Mouse (Mus musculus) hindbrain, embryonic 12.5 days (tissue): Measurements from ENCODE around the gene Inip. TPM values are rescaled to one million over a fixed set of nuclear protein-coding genes. Genes with fewer than 3 reads are reported as not detected.

Experiments
- ATAC-seq: fragments of 200-750 bp; cut with Nextera tagmentation; 2 replicates; pipeline ENCODE4 v1.8.0; 2017; ENCODE audit warnings: moderate TSS enrichment; ENCODE audit not compliant: low FRiP score
- H3K27ac ChIP-seq: fragments of 300-500 bp; sonication (generic); 2 replicates; pipeline ENCODE4 v1.5.1; 2016; ENCODE audit warnings: mild to moderate bottlenecking
- H3K27me3 ChIP-seq: fragments of 300-500 bp; sonication (generic); 2 replicates; pipeline ENCODE4 v1.6.1; 2016; ENCODE audit warnings: mild to moderate bottlenecking
- H3K36me3 ChIP-seq: fragments of 300-500 bp; sonication (generic); 2 replicates; pipeline ENCODE4 v1.6.1; 2016; ENCODE audit warnings: mild to moderate bottlenecking
- H3K4me1 ChIP-seq: fragments of 300-500 bp; sonication (generic); 2 replicates; pipeline ENCODE4 v1.6.1; 2016
- H3K4me2 ChIP-seq: fragments of 300-500 bp; sonication (generic); replicated peaks from 2 replicates; pipeline ENCODE4 v1.6.1; 2016; ENCODE audit warnings: mild to moderate bottlenecking
- H3K4me3 ChIP-seq: fragments of 300-500 bp; sonication (generic); 2 replicates; pipeline ENCODE4 v1.5.1; 2016; ENCODE audit warnings: mild to moderate bottlenecking
- H3K9ac ChIP-seq: fragments of 300-500 bp; sonication (generic); 2 replicates; pipeline ENCODE4 v1.6.1; 2016; ENCODE audit warnings: mild to moderate bottlenecking, moderate library complexity
- H3K9me3 ChIP-seq: fragments of 300-500 bp; sonication (generic); replicated peaks from 2 replicates; pipeline ENCODE4 v1.6.1; 2016; ENCODE audit warnings: mild to moderate bottlenecking
- WGBS: fragments of 180-500 bp; shearing (Covaris S2); methylation state at CpG from one replicate; pipeline ENCODE4 v1.1.7; 2016; 5-methylcytosine and 5-hydroxymethylcytosine counted together
- polyA plus RNA-seq: library from polyadenylated mRNA; unstranded; fragments of >200 nt; fragmentation: Nextera tagmentation; extraction: Ambion mirVana; gene quantifications from 2 replicates; pipeline ENCODE4 v1.2.1, GENCODE M21; 2016

Gene Inip
- polyA plus RNA-seq: 78.4 and 80.1 TPM in 2 replicates

GRCm38 (mm10) chr4:59801489-59801888 is at the start of gene Inip:
Gene Inip (minus strand): TSS chr4:59801589.
- Histone ChIP-seq H3K9ac (no peak within 1 kb of the TSS), H3K4me2 (no peak within 1 kb of the TSS), H3K4me3 (no peak within 1 kb of the TSS), H3K4me1 (peaks cover 4% of the 10 kb centered on the region), H3K9me3 (no peaks in the 10 kb centered on the region), H3K27me3 (no peaks in the 10 kb centered on the region), H3K27ac (no peak within 1 kb of the TSS), H3K36me3 (no peaks in the 10 kb centered on the region)
- no peak for ATAC-seq

DNA sequence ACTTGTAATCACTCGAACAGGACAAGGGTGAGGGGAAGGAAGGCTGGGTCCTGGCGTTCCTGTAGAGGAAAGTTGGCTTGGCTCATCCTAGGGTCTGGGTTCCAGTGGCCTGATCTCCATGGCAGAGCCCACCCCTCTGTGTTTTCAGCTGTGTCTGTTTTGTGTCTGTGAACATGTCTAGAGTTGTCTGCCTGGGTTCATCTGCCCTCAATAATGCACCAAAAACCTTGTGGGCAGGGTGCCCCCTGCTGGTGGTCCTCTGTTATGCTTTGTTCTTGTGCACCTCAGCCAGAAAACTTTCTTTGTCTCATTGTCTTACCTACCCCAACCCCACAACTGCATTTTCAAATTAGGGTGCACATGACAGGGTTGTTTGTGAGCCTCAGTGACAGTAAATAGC is 48.8 kb upstream of the Inip start:
- 0 out of 2 replicates have a peak, but pooled peaks have one; percentile 32 for ATAC-seq
- no peak overlapping the region for H3K9ac ChIP-seq
- WGBS: 93% methylated on average over 2 of the region's 2 CpGs

DNA sequence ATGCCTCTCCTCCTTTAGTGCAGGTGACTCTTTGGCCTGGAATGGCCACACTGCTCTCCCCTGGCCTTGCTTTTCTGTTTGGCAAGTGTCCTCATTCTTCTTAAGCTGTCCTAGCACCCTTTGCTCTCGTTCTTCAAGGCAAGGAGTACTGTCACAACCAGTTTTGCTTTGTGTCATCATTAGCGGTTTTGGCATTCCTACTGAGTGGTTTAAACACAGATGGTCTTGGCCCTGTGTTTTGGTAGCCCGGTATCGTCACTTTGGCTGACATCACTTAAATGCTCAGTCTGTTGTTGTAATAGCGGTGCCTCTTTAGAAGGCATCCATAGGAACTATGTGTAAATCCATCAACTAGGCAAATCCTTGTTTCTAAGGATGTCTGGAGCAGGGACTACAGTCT is 46.1 kb upstream of the Inip start:
- ATAC-seq: no peak
- 92% methylated on average over 5 of the region's 5 CpGs for WGBS
- H3K4me3 ChIP-seq: no peak overlapping the region
- H3K4me1 ChIP-seq: no peaks in the 10 kb centered on the region
- H3K4me2 ChIP-seq: no peak overlapping the region
- no peak overlapping the region for H3K9ac ChIP-seq
- H3K36me3 ChIP-seq: peaks cover 5% of the 10 kb centered on the region
- no peaks in the 10 kb centered on the region for H3K27me3 ChIP-seq
- no peaks in the 10 kb centered on the region for H3K9me3 ChIP-seq
- no peak overlapping the region for H3K27ac ChIP-seq

More for the DNA sequence above, 48.8 kb upstream of the Inip start:
- H3K4me2 ChIP-seq: no peak overlapping the region
- no peak overlapping the region for H3K27ac ChIP-seq
- peaks cover 5% of the 10 kb centered on the region for H3K36me3 ChIP-seq
- no peaks in the 10 kb centered on the region for H3K27me3 ChIP-seq
- H3K4me1 ChIP-seq: no peaks in the 10 kb centered on the region
- H3K9me3 ChIP-seq: no peaks in the 10 kb centered on the region
- H3K4me3 ChIP-seq: no peak overlapping the region

GRCm38 (mm10) chr4:59845245-59845637 is 43.9 kb upstream of the Inip start:
- Histone ChIP-seq H3K9ac (no peak overlapping the region), H3K9me3 (no peaks in the 10 kb centered on the region), H3K4me3 (no peak overlapping the region), H3K36me3 (peaks cover 5% of the 10 kb centered on the region), H3K4me2 (no peak overlapping the region), H3K27me3 (no peaks in the 10 kb centered on the region), H3K4me1 (no peaks in the 10 kb centered on the region), H3K27ac (no peak overlapping the region)
- WGBS: 90% methylated on average over 3 of the region's 3 CpGs
- no peak for ATAC-seq

- no peaks in the 10 kb centered on the region for H3K9me3 ChIP-seq
- no peaks in the 10 kb centered on the region for H3K27me3 ChIP-seq
- H3K36me3 ChIP-seq: peaks cover 5% of the 10 kb centered on the region
- H3K4me2 ChIP-seq: no peak overlapping the region
- H3K27ac ChIP-seq: no peak overlapping the region
- WGBS: 89% methylated on average over 15 of the region's 15 CpGs
- no peak overlapping the region for H3K4me3 ChIP-seq
- no peaks in the 10 kb centered on the region for H3K4me1 ChIP-seq
- ATAC-seq: no peak
- H3K9ac ChIP-seq: no peak overlapping the region
These were observed 43.3 kb upstream of the Inip start for GRCm38 (mm10) chr4:59844460-59845244.

GRCm38 (mm10) chr4:59837659-59838058 is 36.3 kb upstream of the Inip start:
- 80% methylated on average over 7 of the region's 7 CpGs for WGBS

GRCm38 (mm10) chr4:59832810-59833209 is 31.4 kb upstream of the Inip start:
- H3K9me3 ChIP-seq: no peaks in the 10 kb centered on the region
- H3K4me2 ChIP-seq: no peak overlapping the region
- no peak overlapping the region for H3K27ac ChIP-seq
- 77% methylated on average over 6 of the region's 6 CpGs for WGBS
- 0 out of 2 replicates have a peak, but pooled peaks cover 2% of the 10 kb centered on the region for H3K4me1 ChIP-seq
- no peak for ATAC-seq
- H3K36me3 ChIP-seq: 0 out of 2 replicates have a peak, but pooled peaks cover 6% of the 10 kb centered on the region
- no peaks in the 10 kb centered on the region for H3K27me3 ChIP-seq
- H3K4me3 ChIP-seq: no peak overlapping the region
- no peak overlapping the region for H3K9ac ChIP-seq

More at GRCm38 (mm10) chr4:59837659-59838058, 36.3 kb upstream of the Inip start:
- H3K27me3 ChIP-seq: no peaks in the 10 kb centered on the region
- H3K27ac ChIP-seq: no peak overlapping the region
- H3K9me3 ChIP-seq: no peaks in the 10 kb centered on the region
- no peak for ATAC-seq
- H3K4me3 ChIP-seq: no peak overlapping the region
- no peak overlapping the region for H3K9ac ChIP-seq
- 0 out of 2 replicates have a peak, but pooled peaks cover 2% of the 10 kb centered on the region for H3K4me1 ChIP-seq
- H3K4me2 ChIP-seq: no peak overlapping the region
- H3K36me3 ChIP-seq: 0 out of 2 replicates have a peak, but pooled peaks cover 6% of the 10 kb centered on the region

DNA sequence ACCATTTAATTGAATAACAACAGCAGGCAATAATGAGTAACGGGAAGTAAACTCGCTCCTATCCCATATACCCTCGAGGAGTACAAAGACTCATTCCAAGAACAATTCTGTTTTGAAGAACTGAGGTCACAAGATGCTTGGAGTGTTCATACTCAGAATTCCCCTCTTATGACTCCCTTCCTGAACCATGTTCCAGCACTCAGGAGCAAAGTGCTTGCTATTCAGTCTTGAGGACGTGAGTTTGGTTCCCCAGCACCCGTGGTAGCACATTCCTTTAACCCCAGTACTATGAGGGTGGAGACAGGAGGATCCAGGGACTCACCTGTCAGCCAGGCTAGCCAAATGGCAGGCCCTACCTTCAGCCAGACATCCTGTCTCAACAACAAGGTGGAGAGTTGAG is 29.6 kb upstream of the Inip start:
- Histone ChIP-seq H3K4me2 (no peak overlapping the region), H3K9me3 (no peaks in the 10 kb centered on the region), H3K36me3 (0 out of 2 replicates have a peak, but pooled peaks cover 6% of the 10 kb centered on the region), H3K4me3 (no peak overlapping the region), H3K27me3 (no peaks in the 10 kb centered on the region), H3K27ac (no peak overlapping the region), H3K9ac (no peak overlapping the region), H3K4me1 (no peaks in the 10 kb centered on the region)
- WGBS: 91% methylated on average over 5 of the region's 5 CpGs
- no peak for ATAC-seq

DNA sequence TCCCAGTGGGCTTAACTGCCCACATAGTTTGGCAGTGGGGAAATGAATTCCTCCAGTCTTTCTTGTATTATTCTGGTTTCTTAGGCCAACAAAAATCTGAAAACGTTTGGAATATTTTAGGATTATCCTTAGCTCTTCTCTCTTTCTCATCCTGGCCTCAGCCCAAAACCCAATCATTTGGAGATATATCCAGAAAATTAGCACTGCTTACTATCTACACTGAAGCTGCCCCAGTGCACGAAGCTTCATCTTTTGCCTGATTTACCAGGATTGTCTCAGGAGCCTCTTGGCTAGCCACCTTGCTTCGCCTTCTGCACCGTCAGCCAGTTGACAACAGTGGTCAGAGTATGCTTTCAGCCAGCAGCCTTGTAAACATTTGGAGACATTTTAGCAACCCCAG is 27.7 kb upstream of the Inip start:
- H3K4me1 ChIP-seq: no peaks in the 10 kb centered on the region
- ATAC-seq: no peak
- 94% methylated on average over 4 of the region's 4 CpGs for WGBS

DNA sequence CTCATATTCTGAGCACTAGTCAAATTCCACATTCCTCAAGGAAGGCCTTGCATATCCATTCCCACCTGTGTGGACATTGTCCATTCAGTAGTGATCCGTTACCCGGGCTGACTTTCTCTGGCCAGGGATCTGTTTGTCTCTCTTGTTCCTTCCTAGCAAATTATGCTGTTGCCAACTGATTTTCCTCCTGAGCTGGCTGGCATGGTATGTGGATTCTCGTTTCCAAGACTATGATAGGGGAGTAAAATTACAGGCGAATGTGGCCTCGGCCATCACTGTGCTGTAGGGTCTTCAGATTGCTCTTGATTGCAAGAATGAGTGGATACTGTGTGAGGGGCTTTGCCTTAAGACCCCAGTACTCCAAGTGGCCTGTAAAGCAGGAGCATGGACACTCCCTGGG is 25.0 kb upstream of the Inip start:
- Histone ChIP-seq H3K9ac (no peak overlapping the region), H3K36me3 (no peaks in the 10 kb centered on the region), H3K27me3 (no peaks in the 10 kb centered on the region), H3K4me1 (no peaks in the 10 kb centered on the region; the same call in 1 of the 2 replicates), H3K9me3 (no peaks in the 10 kb centered on the region), H3K4me2 (no peak overlapping the region), H3K4me3 (no peak overlapping the region), H3K27ac (no peak overlapping the region)
- 93% methylated on average over 5 of the region's 5 CpGs for WGBS
- no peak for ATAC-seq

More for the DNA sequence above, 27.7 kb upstream of the Inip start:
- Histone ChIP-seq H3K4me2 (no peak overlapping the region), H3K27ac (no peak overlapping the region), H3K4me3 (no peak overlapping the region), H3K9me3 (no peaks in the 10 kb centered on the region), H3K9ac (no peak overlapping the region), H3K36me3 (no peaks in the 10 kb centered on the region), H3K27me3 (no peaks in the 10 kb centered on the region)

GRCm38 (mm10) chr4:59825634-59826033 is 24.2 kb upstream of the Inip start:
- Histone ChIP-seq H3K4me1 (no peaks in the 10 kb centered on the region; the same call in 1 of the 2 replicates), H3K4me3 (no peak overlapping the region), H3K27ac (no peak overlapping the region), H3K9me3 (no peaks in the 10 kb centered on the region), H3K4me2 (no peak overlapping the region), H3K36me3 (no peaks in the 10 kb centered on the region), H3K27me3 (no peaks in the 10 kb centered on the region), H3K9ac (no peak overlapping the region)
- no peak for ATAC-seq
- WGBS: 82% methylated on average over 6 of the region's 6 CpGs

- Histone ChIP-seq H3K27ac (no peak overlapping the region), H3K4me3 (no peak overlapping the region), H3K36me3 (no peaks in the 10 kb centered on the region), H3K27me3 (no peaks in the 10 kb centered on the region), H3K4me2 (no peak overlapping the region), H3K4me1 (peaks cover 1% of the 10 kb centered on the region), H3K9ac (no peak overlapping the region), H3K9me3 (no peaks in the 10 kb centered on the region)
- 86% methylated on average over 5 of the region's 5 CpGs for WGBS
- no peak for ATAC-seq
These were observed 23.5 kb upstream of the Inip start for GRCm38 (mm10) chr4:59824860-59825259.

DNA sequence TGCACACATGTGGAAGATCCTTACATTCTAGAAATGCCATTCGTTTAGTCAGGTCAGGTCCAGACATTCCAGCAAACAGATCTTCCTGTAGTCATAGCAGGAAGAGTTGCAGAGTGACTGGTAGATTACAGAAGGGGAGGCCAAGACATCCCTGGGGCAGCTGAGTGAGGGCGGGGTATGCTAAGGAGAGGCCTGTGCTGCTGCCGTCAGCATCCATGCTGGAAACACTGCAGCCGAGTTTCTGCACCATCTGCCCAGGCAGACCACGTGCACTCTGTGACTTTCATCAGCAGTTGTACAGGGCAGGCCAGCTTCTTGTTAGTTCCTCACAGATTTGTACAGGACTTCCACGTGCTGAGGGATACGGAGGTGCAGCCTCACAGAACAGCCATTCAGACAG is 22.1 kb upstream of the Inip start:
- Histone ChIP-seq H3K4me1 (peaks cover 15% of the 10 kb centered on the region), H3K36me3 (no peaks in the 10 kb centered on the region), H3K4me2 (no peak overlapping the region), H3K4me3 (no peak overlapping the region), H3K27me3 (no peaks in the 10 kb centered on the region), H3K27ac (no peak overlapping the region), H3K9ac (no peak overlapping the region), H3K9me3 (no peaks in the 10 kb centered on the region)
- ATAC-seq: no peak
- WGBS: 55% methylated on average over 7 of the region's 7 CpGs
